Mouse (Mus musculus) CH12.LX (cell line): ENCODE measurements around the gene Hes1.

Experiments
- CTCF ChIP-seq, 2 experiments: IDR thresholded peaks in 1 of 2; conservative IDR thresholded peaks in 1 of 2; 2 replicates each; pipeline ENCODE4 v1.5.1; 2011 to 2012; ENCODE audit warnings: low read depth in 2 of 2, low read length in 2 of 2, improper control_type of control experiment in 1 of 2, inconsistent platforms in 1 of 2, mild to moderate bottlenecking in 1 of 2, moderate library complexity in 1 of 2
- EP300 ChIP-seq: IDR thresholded peaks from 2 replicates; pipeline ENCODE4 v1.6.1; 2011; ENCODE audit warnings: low read length, improper control_type of control experiment
- ETS1 ChIP-seq: conservative IDR thresholded peaks from 2 replicates; pipeline ENCODE4 v1.6.1; 2012; ENCODE audit warnings: low read depth, mild to moderate bottlenecking, inconsistent platforms, low read length, improper control_type of control experiment, moderate library complexity
- JUND ChIP-seq: conservative IDR thresholded peaks from 2 replicates; pipeline ENCODE4 v1.6.1; 2011; ENCODE audit warnings: low read depth, low read length, improper control_type of control experiment
- KAT2A ChIP-seq: IDR thresholded peaks from 2 replicates; pipeline ENCODE4 v1.6.1; 2012; ENCODE audit warnings: low read length, improper control_type of control experiment, inconsistent platforms; ENCODE audit not compliant: insufficient replicate concordance
- MYC ChIP-seq: IDR thresholded peaks from 2 replicates; pipeline ENCODE4 v1.6.1; 2011; ENCODE audit warnings: low read depth, mild to moderate bottlenecking, improper control_type of control experiment, low read length
- PAX5 ChIP-seq: IDR thresholded peaks from 2 replicates; pipeline ENCODE4 v1.6.1; 2012; ENCODE audit warnings: low read length, inconsistent platforms, mixed read lengths
- POLR2A ChIP-seq: IDR thresholded peaks from 2 replicates; pipeline ENCODE4 v1.6.1; 2011; ENCODE audit warnings: low read depth, mild to moderate bottlenecking, improper control_type of control experiment, low read length
- RAD21 ChIP-seq: IDR thresholded peaks from 2 replicates; pipeline ENCODE4 v1.6.1; 2011; ENCODE audit warnings: low read depth, mild to moderate bottlenecking, low read length, improper control_type of control experiment, moderate library complexity
- RCOR1 ChIP-seq: conservative IDR thresholded peaks from 2 replicates; pipeline ENCODE4 v1.6.1; 2012; ENCODE audit warnings: low read depth, mild to moderate bottlenecking, inconsistent platforms, low read length, improper control_type of control experiment
- SIN3A ChIP-seq: IDR thresholded peaks from 2 replicates; pipeline ENCODE4 v1.6.1; 2012; ENCODE audit warnings: low read length, improper control_type of control experiment, inconsistent platforms
- USF1 ChIP-seq: IDR thresholded peaks from 2 replicates; pipeline ENCODE4 v1.6.1; 2014; ENCODE audit warnings: low read depth, mild to moderate bottlenecking, inconsistent platforms, low read length, improper control_type of control experiment
- ZKSCAN1 ChIP-seq: IDR thresholded peaks from 2 replicates; pipeline ENCODE4 v1.6.1; 2012; ENCODE audit warnings: low read depth, inconsistent platforms, low read length, improper control_type of control experiment, borderline replicate concordance
- ZNF384 ChIP-seq: IDR thresholded peaks from 2 replicates; pipeline ENCODE4 v1.6.1; 2012; ENCODE audit warnings: low read depth, low read length, improper control_type of control experiment, inconsistent platforms

GRCm38 (mm10) chr16:30050767-30051490 is 13.3 kb upstream of the Hes1 start:
- TF ChIP-seq ZNF384 (no peak), RCOR1 (no peak), CTCF (conservative IDR thresholded peaks at IDR 0.05 in 1 of 2, IDR thresholded peaks at IDR 0.05 in 1 of 2; ENCODE audit: low read depth in 2 of 2, low read length in 2 of 2) (no peak), PAX5 (no peak), JUND (no peak), KAT2A (no peak), ETS1 (no peak), MYC (no peak), USF1 (no peak), EP300 (no peak), ZKSCAN1 (no peak), POLR2A (no peak), RAD21 (no peak), SIN3A (no peak)
